Mouse (Mus musculus) cerebellum, adult 8-10 months (tissue): ENCODE results near the gene Isoc2a.
"Not testable (repeated sequence)": the region's sequence is repeated elsewhere in the genome, so short reads cannot be mapped to it uniquely, and the experiment has no call there.

Experiments
- DNase-seq: peaks from one replicate; pipeline ENCODE4 v3.0.0; 2022

Isoc2a gene

DNA sequence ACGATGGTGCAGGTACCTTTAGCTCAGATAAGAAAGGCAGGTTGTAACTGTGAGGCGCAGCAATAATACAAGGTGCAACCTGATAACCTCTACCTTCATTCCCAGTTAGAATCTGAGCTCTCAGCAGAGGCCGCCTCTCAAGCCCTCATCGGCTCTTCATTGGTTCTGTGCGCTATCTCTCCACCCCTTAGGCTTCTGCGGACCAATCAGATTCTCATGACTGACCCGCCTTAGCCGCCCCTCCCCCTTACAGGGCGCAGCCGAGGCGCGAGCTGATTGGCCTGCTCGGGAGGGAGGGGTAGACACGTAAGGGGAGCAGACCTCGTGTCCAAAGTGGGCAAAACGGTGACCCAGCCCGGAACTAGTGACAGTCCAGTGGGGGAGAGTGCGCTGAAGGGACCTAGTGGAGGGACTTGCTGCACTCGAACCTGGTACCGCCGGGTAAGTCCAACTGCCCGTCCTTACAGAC lies at the start of gene Isoc2a:
Gene Isoc2a, plus strand, starts transcription at position 401 of the 469 bp plus-strand sequence.
- peak; percentile 86 for DNase-seq

DNA sequence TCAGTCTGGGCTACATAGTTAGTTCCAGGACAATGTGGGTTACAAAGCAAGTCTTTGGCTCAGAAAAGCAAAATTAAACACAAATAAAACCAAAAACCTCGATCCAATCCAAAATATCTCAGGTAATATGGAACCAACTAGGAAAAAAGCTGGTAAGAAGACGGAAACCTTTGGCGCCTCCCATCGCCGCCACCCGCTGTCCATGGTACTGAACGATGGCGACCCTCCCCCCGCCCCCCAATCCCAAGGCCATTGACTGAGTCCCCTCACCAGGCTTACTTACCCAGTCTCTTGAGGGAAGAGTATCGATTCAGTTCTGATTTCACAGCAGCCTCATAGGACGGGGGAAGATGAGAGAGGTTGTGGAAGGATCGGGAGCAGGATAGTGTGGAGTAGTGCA lies 46.5 kb upstream of the Isoc2a start:
- no peak for DNase-seq

DNA sequence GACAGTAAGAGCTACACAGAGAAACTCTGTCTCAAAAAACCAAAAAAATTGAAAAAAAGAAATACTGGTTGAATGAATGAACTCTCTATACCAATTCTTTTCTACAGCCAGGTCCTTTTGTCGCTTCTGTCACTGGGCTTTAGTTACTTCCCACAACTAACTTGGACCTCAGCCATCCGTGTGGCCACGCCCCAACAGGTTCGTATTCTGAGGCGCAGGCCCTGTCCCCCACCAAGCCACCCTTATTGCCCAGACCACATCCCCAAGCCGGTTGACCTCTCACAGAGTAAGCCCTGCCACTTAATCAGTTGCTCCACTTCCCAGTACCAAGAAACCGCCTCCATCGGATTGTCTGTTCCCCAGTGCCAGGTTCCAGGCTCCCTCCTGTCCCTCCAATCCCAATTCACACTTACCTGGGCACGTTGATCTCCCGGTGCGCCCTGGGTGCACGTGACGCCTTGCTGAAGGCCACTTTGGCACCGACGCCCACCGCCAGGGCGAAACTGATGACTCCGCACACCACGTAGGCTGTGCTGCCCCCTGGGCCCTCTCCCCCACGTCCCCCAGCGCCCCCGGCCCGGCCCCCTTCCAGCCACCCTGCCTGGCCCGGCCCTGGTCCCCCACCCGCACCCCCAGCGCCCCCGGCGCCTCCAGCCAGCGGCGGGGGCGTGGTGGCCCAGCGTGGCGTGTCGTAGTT lies 41.2 kb upstream of the Isoc2a start:
- peak; percentile 50 for DNase-seq

DNA sequence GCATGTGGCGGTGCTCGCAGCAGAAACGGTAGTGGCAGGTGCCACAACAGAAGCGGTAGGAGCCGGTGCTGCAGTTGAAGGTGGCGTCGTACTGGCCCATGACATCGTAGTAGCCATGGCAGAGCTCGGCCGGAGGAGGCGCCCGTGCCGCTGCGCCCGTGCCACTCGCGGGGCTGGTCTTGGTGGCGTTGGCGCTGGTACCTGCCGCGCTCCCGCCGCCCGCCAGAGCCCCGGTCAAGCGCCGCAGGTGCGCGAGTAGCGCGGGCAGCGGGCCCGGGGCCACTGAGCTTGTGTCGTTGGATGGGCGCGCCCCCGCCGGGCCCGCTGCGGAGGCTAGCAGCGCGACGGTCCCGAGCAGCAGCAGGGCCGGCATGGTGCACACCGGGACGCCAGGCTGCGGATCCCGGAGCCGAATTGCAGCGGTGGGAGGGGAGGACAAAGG lies 40.6 kb upstream of the Isoc2a start:
- DNase-seq, result peak; percentile 82

DNA sequence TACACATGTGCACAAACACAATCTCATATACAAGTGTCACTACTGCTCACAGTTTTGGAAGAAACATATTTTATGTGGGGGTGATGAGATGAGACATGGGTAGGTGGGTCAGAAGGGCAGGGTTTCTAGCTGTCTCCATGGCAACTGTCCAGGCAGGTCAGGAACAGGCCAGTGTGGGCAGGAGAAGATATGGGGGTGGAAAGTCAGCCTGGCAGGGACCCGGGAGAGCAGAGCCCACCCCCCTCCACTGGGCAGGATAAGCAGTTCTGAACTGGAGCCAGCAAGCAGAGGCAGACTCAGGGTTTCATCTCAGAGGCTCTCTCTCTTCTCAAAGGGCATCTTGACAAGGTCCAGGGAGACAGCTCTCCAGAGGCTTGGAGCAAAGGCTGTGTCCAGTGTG lies 39.3 kb upstream of the Isoc2a start:
- no peak for DNase-seq

DNA sequence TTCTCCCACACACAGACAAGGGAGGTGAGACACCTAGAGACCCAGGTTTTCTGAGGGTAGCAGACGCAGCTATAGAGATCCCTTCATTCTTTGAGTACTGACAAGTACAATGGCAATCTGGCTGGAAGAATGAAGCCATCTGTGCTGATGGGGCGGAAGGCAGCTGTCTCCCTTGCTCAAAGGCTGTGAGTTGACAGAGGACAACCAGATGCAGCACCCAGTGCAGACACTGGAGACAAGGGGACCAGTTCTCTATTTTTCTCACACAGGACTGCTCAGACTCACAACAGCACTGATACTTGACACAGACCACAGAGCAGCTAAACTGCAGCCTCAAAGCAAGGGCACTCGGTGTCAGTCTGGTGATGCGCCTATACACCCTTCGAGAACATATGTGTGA lies 34.9 kb upstream of the Isoc2a start:
- DNase-seq, result no peak

DNA sequence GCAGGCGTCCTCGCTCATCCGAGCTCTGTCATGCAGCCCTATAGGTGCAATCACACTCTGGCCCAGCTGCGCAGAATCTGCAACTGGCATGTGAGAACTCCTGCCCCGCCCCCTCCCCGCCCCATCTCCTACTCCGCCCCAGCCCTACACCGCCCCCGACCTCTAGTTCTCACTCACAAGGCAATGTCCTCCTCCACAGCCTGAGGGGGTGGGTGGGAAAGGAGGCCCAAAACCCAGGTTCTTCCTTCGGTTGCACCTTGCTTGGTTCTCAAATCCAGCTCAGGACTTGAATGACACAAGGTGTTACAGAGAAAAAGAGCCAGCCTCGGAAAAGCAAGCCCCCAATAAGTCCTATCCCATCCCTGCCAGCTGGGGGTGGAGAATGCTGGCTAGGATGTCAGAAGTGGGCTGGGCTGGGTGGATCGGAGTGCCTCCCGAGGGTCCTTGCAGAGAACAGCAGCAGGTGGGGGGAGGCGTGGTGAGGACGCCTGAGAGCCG lies 34.3 kb upstream of the Isoc2a start:
- DNase-seq, result no peak

DNA sequence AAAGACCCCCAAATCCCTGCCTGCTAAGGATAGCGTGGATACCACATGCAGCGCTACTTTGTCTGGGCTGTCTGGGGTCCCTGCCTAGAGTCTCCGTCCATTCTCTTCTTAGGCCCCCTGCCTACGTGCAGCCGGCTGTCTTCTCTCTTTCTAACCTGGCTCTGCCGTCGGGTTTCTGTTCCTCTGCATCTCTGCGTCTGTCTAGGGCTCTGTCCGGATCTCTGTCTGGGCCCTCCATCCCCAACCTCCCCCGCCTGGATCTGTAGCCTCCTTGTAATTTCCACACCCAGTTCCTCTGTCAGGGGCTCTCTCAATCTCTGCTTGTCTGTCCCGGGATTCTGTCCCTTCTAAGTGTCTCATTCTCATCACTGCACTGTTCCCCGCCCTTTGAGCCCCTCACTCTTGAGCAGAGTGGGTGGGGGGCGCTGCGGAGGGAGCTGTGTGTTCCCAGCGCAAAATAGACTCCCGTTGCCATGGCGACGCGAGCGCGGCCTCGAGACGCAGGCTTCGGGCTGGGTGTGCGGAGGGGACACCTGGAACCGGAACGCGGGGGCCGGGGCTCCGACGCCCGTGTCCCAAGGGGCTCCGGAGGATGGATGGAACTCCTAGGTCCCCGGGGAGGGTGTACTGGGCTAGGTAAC lies 33.2 kb upstream of the Isoc2a start:
- DNase-seq, result peak; percentile 42

DNA sequence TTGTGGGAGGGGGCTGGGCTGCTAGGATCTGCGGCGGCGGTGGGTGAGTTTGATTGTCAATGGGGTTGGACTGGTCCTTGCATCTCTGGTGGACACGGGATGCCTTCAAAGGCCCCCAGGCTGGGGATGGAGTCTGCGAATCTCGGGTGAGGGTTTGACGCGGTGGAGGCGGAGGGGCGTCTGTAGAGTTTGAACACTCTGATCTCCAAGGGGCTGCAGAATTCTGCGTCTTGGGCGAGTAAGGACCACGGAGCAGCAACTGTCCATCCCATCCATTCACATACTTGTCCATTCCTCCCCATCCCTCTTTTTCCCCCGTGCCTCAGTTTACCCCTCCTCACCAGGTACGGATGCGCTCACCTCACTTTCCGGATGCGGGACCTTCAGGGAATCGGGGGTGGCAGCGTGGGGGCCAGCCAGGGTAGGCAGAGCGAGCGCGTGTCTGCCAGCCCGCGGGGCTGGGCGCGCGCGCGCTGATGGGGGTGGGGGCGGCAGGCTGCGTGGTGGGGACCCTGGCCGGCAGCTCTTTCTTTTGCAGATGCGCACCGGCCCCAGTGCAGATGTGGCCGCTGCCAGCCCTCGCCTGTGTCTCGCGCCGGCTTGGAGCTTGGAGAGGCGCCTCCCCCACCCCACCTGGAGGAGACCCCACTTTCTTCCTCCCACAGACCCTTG lies 32.6 kb upstream of the Isoc2a start, which contains the start of gene Shisa7:
Gene Shisa7, minus strand, starts transcription at position 452 of the 672 bp plus-strand sequence.
- no peak for DNase-seq

DNA sequence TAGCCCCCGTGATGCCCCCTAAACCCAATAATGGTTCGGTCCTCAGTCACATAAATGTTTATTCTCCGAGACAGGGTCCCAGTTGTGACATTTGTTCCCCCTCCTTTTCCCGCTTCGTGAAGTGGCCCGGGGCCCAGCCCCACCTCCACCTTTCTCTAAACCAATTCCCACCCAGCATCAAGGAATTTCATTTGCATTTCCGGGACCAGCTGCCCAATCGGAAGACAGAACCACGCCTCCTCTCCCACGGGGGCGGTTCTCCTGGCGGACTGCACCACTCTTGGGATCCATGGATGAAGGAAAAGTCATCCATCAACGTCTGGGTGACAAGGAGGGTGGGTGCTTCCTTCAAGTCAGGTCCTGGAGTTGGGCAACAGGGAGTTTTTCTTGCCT lies 32.0 kb upstream of the Isoc2a start:
- DNase-seq, result peak; percentile 64

DNA sequence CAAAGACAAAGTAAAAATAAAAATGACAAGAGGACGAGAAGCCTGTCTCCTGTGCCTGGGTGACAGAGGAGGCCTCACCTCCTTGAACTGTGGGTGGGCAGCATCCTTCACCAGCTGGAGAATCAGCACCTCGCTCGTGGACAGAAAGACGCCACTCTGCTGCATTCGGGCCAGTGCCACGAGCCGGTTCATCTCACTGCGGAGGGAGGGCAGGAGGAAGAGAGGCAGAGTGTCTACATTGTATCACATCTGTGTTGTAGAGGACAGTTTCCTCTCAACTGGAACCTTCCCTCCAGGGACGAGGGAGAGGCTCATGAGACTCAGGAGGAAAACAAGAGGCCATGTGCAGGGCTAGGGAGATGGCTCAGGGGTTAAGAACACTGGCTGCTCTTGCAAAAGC lies 27.6 kb upstream of the Isoc2a start:
- no peak for DNase-seq

DNA sequence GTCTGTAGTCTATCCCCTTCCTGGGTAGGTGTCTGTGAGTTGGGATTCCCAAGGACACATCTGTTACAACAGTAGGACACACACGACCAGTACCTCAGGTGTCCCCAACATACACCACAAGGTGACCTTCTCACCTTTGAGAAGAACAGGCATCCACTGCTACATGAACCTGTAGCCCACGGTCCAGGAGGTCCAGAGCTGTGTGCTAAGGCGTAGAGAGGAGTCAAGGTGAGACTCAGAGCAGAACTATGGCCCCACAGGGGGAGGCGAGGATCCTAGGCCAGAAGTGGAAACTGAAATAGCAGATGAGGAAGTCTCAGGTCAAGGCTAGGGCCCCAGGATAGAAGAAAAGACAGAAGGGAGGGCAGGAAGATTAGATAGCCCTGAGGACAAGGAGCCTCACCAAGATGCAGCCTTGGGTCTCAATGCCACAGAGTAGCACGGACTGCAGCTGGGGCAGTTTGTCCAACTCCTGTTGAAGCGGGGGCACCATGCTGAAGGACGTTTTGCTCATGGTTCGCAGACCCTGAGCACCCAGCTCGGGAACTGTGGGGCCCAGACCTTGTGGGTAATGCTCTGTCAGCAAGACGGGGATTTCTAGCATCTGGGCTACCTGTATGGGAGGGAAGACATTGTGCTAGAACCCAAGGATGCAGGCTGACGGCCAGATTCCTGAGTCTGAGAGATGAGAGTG lies 26.2 kb upstream of the Isoc2a start:
- DNase-seq, result no peak

DNA sequence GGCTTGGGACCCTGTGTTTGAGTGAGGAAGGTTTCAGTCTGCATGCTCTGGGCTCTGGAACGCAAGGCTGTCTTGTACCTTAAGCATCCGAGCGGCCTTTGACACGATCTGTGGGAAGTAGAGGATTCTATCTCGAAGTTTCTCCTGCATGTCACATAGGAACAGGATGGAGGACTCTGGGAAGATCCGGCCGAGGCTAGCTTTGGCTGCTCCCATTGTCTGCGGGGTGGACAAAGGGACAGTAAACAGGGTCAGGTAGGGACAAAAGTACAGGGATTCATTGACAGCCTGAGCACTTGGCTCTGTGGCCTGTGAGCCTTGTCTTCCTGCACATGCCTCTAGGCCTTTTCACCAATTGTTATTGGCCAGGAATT lies 25.7 kb upstream of the Isoc2a start:
- no peak for DNase-seq

DNA sequence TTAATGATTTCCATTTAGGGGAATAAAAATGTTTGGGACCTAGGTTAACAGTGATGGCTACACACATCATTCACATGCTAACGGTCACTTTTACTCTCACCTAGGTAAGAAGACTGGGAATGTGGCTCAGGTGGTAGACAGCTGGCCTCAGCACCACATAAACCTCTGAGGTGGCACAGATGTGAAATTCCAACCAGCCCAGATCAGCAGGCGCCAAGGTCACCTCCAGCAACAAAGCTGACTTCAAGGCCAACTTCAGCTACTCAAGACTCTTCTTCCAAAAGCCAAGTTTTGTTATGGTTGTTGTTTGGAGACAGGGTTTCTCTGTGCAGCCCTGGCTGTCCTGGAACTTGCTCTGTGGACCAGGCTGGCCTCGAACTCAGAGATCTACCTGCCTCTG lies 23.3 kb upstream of the Isoc2a start:
- no peak for DNase-seq

DNA sequence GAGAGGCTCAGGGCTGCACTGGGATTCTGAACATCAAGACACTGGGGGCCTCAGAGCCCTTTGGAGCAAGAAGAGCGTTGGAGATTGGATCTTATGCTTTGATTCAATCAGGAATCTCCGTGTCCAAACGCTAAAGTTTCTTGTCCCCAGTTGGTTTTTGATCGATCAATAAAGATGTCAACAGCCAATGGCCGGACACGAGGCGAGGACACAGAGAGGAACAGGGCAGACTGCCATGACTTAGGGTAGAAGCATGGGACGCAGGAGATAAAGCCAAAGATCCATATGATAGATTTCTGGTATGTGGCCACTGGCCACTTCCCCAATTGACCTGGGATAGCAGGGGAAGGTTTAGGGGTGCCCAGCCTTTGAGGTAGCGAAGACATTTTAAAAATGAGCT lies 20.4 kb upstream of the Isoc2a start:
- no peak for DNase-seq

DNA sequence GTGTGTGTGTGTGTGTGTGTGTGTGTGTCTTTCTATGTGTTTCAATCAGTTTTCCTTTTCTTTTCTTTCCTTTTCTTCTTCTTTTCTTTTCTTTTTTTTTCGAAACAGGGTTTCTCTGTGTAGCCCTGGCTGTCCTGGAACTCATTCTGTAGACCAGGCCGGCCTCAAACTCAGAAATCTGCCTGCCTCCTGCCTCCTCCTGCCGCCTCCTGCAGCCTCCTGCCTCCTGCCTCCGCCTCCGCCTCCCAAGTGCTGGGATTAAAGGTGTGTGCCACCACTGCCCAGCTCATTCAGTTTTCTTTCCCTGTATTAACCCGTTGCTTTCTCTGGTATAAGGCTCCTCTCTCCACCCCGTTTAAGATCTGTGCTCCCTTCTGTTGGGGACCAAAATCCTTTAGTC lies 19.6 kb upstream of the Isoc2a start:
- DNase-seq, result peak; percentile 43

DNA sequence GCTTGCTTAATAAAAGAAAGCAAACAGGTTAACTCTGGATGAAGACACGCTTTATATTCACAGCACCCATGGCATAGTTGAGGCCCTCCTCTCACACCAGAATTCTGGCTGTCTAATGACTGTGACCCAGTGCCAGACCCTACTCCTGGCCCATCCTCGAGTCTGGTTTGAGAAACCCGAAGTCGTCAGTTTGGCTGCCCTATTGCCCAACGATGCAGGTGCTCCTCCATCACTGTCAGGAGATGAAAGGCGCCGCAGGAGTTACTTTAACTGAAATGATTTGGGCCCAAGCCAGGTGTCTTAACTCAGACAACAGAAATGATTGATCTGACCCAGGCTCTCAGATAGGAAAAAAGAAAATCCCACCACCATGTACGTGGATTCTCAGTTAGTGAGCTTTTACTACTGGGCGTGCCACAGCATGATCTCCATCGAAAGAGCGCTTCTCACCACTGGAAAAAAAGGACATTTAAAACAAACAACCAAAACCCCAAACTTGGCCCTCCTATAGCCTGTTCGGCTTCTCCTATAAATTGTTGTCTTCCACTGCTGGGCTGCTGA lies 17.5 kb upstream of the Isoc2a start:
- DNase-seq, result no peak

DNA sequence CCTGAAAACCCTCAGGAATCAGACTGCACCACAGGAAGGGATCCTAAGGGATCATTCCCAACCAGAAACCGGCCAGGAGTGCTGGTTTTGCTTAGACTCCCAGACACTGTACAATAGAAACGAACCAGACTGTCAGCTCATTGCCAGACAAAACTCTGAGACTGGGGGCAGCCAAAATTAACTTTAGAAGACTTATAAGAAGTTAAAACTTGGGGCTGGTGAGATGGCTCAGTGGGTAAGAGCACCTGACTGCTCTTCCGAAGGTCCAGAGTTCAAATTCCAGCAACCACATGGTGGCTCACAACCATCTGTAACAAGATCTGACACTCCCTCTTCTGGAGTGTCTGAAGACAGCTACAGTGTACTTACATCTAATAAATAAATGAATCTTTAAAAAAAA lies 16.0 kb upstream of the Isoc2a start:
- not testable (repeated sequence) for DNase-seq

DNA sequence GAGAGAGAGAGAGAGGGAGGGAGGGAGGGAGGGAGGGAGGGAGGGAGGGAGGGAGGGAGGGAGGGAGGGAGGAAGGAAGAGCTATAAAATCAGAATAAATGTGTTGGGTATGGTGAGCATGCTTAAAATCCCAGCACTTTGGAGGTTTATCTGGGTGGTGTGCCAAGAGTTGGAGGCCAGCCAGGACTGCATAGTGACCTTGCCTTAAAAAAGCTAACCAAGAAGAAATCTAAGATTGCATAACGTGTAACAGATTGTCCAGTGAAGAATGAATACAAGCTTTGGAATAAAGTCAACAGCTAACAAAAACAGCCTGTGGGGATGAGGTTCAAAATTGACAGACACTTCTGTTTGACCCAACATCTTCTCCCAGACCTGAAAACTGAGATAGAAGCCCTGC lies 13.9 kb upstream of the Isoc2a start:
- DNase-seq, result peak; percentile 50

DNA sequence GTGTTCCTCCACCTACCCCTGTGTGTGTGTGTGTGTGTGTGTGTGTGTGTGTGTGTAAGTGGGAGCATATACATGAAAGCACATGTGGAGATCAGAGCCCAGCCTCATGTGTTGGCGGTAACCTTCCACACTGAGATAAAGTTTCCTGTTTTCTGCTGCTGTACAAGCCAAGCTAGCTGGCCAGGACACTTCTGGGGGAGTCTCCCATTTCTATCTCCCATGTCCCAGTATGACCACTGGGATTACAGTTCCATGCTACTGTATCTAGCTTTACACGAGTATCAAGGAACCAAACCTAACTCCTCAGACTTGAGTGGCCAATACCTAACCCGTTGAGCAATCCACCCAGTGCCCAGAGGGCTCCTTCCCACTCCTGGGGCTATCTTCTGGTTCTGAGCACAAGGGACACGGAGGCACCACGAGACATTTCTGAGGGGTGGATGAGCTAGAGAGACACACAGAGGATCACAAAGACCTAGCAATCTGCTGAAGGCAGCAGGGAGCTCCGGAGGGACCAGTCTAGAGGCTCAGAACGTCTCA lies 13.3 kb upstream of the Isoc2a start:
- no peak for DNase-seq

DNA sequence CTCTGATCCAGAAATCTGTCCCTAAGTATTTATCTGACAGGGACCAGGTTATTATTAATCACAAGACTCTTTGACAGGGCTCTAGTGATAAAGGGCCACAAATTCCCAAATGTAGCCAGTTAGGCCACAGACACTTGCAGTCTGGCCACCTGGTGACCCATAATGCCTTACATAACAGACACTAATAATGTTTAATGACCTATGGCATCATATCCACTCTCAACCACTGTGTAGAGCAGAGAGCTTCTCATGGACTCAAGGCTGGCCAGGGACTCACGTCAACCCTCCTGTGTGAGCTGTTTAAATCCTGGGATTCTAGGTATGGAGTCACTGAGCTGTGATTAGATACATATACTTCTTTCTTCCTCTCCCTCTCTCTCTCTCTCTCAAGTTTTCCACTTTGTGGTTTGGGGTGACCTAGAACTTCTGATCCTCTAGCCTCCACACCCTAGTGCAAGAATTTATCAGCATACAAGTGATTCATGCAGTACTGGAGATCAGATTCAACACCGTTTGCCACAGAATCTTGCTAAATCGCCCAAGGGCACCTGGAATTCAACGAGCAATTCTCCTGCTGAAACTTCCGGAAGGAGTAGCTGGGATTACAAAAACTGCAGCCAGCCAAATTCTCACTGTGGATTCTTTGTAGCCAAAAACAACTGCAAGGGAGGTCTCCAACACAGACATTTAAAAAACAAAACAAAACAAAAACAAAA lies 12.7 kb upstream of the Isoc2a start:
- DNase-seq, result no peak

DNA sequence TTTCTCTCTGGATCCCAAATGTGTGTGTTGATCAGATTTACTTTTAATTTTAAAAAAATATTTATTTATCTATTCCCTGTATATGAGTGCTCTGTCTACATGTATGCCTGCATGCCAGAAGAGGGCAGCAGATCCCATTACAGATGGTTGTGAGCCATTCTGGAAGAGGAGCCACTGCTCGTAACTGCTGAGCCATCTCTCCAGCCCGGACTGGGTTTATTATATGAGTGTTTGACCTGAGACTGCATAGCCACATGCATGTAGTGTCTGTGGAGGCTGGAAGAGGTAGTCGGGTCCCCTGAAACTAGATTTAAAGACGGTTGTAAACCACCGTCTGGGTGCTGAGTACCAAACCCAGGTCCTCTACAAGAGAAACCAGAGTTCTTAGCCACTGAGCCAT lies 11.9 kb upstream of the Isoc2a start:
- peak; percentile 38 for DNase-seq
